Mouse (Mus musculus): ENCODE results near the gene Ssu2. TPM values are rescaled to one million over a fixed set of nuclear protein-coding genes. Genes with fewer than 3 reads are reported as not detected.
A peak's percentile ranks its signal among the peaks of the same experiment; 100 is the strongest.

Gene Ssu2
- total RNA-seq, 2 experiments from 2014 or later: 0.64 to 0.75 TPM

DNA sequence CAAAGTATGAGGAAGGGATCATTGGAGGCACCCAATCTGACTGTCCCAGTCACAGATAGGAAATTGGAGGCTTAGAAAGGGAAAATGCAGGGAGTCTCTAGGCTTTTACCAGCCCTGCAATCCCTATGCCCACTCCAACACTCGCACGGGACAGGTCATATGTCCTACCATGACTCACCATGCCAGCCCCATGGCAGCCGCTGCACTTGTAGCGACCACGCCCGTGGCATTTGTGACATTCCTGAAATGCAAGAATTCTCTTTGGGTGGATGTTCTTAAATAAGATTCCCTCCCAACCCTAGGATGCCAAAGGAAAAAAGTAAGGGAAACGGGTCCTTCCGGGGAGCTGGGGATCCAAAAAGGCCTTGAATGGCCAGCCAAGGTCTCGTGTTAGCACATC lies 8.8 kb downstream of the Ssu2 start:
- no peak for TF ChIP-seq CTCF (IDR thresholded peaks at IDR 0.05)
- H3K4me3 ChIP-seq: no peak overlapping the region
- no peak overlapping the region for H3K27ac ChIP-seq
- DNase-seq: peak; percentile 10
- intact Hi-C loops (cut with DNase I): no loop called here

- intact Hi-C loops (cut with DNase I): no loop called here
- DNase-seq: no peak
- no peak for TF ChIP-seq CTCF (IDR thresholded peaks at IDR 0.05)
These were observed 12.0 kb downstream of the Ssu2 start for GRCm38 (mm10) chr6:112375661-112376392.

DNA sequence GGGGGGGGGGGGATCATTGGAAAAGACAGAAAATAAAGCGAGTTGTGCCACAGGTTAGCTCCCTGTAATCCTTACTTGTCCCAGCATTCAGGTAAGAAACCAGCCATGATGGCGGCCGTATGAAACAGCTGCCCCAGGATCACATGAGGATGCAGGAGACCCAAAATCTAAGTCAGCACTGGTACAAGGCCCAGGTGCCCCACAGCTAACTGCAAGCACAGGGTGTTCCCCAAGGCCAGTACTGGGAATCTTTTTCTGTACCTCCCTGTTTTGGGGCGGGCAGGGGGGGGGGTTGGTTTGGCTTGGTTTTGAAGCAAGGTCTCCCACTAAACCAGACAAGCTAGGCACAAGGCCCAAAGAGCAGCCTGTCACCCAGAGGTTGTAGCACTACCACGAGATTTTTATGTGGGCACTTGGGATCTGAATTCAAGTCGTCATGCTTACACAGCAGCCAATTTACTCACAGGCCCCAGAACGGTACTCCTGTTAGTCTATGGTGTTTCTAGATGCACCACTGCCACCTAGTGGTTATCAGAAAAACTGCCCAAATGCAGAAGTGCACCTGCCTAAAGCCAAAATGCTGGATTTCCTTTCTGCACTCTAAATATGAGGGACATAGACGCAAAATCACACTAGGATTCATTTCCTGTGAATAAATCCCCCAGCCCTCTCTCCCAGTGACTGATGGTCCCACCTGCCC lies 13.8 kb downstream of the Ssu2 start:
- intact Hi-C loops (cut with DNase I): no loop called here
- TF ChIP-seq CTCF (IDR thresholded peaks at IDR 0.05): peak; percentile 83
- no peak overlapping the region for H3K27ac ChIP-seq
- no peak for DNase-seq
- no peak overlapping the region for H3K4me3 ChIP-seq

More at GRCm38 (mm10) chr6:112375661-112376392, 12.0 kb downstream of the Ssu2 start:
- Histone ChIP-seq H3K4me3 (no peak overlapping the region), H3K27ac (no peak overlapping the region)

GRCm38 (mm10) chr6:112365294-112365693 lies 22.5 kb downstream of the Ssu2 start:
- no peak overlapping the region for H3K4me3 ChIP-seq
- H3K27ac ChIP-seq: no peak overlapping the region
- no peak for DNase-seq
- intact Hi-C loops (cut with DNase I): loop anchor here (2.0 kb wide), 1 partner anchor 120 kb away; no protein-coding TSS in a partner anchor
- TF ChIP-seq CTCF (IDR thresholded peaks at IDR 0.05): no peak

DNA sequence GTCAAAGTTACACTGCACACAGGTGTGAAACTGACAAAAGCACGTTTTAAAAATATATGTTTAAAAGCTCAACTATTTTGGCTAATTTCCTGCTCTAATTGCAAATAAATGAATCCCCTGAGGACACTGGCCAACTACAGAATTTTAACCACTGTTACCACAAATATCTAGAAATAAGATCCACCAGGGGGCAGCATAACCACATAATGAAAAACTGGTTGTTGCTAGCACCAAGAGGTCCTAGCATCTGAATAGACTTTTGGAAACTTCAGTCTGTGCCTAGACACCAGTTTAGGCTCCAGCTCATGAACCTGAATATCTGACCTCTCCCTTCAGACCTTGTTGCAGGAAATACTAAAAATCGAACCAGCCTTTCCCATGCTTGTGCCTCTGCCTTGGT lies 23.2 kb downstream of the Ssu2 start:
- no peak for DNase-seq
- intact Hi-C loops (cut with DNase I): loop anchor here (2.0 kb wide), 1 partner anchor 120 kb away; no protein-coding TSS in a partner anchor
- no peak overlapping the region for H3K27ac ChIP-seq

GRCm38 (mm10) chr6:112362349-112362958 lies 25.4 kb downstream of the Ssu2 start:
- Histone ChIP-seq H3K27ac (no peak overlapping the region), H3K4me3 (no peak overlapping the region)
- intact Hi-C loops (cut with DNase I): loop anchor here (1.0 kb wide), 1 partner anchor 155 kb away; no protein-coding TSS in a partner anchor
- DNase-seq: peak; percentile 79
- peak; percentile 91 for TF ChIP-seq CTCF (IDR thresholded peaks at IDR 0.05)

More for the DNA sequence above, 23.2 kb downstream of the Ssu2 start:
- TF ChIP-seq CTCF (IDR thresholded peaks at IDR 0.05): peak; percentile 70
- no peak overlapping the region for H3K4me3 ChIP-seq

- no peak overlapping the region for H3K27ac ChIP-seq
- intact Hi-C loops (cut with DNase I): no loop called here
- H3K4me3 ChIP-seq: no peak overlapping the region
These were observed 27.1 kb downstream of the Ssu2 start for GRCm38 (mm10) chr6:112360676-112361075.

DNA sequence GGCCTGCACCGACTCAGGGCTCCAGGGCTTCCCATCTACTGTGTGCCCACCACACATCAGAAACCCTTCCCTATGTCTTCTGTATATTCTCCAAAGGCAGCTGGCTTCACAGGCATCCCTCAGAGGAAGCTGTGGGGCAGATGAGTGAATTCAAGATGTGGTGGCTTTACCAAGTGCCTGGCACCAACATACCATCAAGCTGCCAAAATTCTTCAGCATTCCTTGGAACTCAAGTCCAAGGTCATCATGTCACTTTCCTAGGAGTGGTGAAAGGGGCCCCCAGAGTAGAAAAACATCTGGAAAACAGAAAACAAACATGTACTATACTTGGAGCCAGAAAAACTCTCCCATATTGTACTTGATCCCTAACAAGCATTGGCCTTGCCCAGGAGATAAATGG lies 28.5 kb downstream of the Ssu2 start:
- TF ChIP-seq CTCF (IDR thresholded peaks at IDR 0.05): no peak
- DNase-seq: no peak
- H3K27ac ChIP-seq: no peak overlapping the region
- no peak overlapping the region for H3K4me3 ChIP-seq
- intact Hi-C loops (cut with DNase I): loop anchor here (5.0 kb wide), 1 partner anchor 87 kb away; the partner anchor contains the start of gene Lmcd1

More at GRCm38 (mm10) chr6:112360676-112361075, 27.1 kb downstream of the Ssu2 start:
- no peak for DNase-seq
- no peak for TF ChIP-seq CTCF (IDR thresholded peaks at IDR 0.05)

DNA sequence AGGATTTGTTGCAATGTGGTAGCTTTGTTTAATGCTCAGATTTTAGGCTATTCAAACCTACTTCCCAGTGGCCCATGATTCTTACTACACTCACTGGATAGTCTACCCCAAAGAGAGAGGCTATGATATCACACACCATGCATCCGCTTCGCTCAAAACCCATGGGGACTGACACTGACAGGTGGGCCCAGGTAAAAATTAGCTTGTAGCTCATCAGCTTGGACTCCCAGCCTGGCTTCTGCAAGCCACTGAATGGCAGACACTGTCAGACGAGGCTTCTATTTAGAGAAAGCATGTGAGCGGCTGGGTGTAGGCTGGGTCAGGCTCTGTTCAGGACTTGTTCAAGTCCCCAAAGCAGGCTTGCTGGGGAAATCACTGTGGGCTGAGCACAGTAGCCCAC lies 37.4 kb downstream of the Ssu2 start:
- no peak for TF ChIP-seq CTCF (IDR thresholded peaks at IDR 0.05)
- DNase-seq: peak; percentile 36
- H3K27ac ChIP-seq: peak overlapping the region; percentile 73
- intact Hi-C loops (cut with DNase I): no loop called here
- no peak overlapping the region for H3K4me3 ChIP-seq

- no peak for DNase-seq
- H3K27ac ChIP-seq: no peak overlapping the region
- no peak for TF ChIP-seq CTCF (IDR thresholded peaks at IDR 0.05)
- H3K4me3 ChIP-seq: no peak overlapping the region
- intact Hi-C loops (cut with DNase I): no loop called here
These were observed 48.8 kb downstream of the Ssu2 start for GRCm38 (mm10) chr6:112339016-112339415.

- Histone ChIP-seq H3K27ac (no peak overlapping the region), H3K4me3 (no peak overlapping the region)
- DNase-seq: no peak
- intact Hi-C loops (cut with DNase I): no loop called here
- no peak for TF ChIP-seq CTCF (IDR thresholded peaks at IDR 0.05)
These were observed 50.2 kb downstream of the Ssu2 start for GRCm38 (mm10) chr6:112337667-112338066.

GRCm38 (mm10) chr6:112333930-112334329 lies 53.9 kb downstream of the Ssu2 start:
- no peak overlapping the region for H3K27ac ChIP-seq
- DNase-seq: no peak
- TF ChIP-seq CTCF (IDR thresholded peaks at IDR 0.05): no peak
- no peak overlapping the region for H3K4me3 ChIP-seq
- intact Hi-C loops (cut with DNase I): no loop called here

DNA sequence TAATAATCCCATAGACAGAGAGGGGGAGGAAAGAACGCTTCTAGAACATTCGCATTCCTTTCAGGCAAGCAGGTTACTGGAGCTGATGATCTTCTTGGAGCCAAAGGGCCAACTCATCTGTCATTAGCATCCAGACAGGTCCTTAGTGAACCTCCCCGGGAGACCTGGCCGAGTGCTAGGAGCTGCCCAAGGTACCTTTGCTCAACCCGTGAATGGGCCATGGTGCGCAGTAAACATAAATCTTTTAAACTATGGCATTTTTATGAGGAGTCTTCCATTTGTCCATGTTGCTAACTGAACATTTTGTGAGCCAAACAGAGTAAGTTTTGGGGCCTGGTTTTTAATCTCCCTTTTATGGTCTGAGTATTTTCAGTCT lies 56.6 kb downstream of the Ssu2 start:
- H3K4me3 ChIP-seq: no peak overlapping the region
- intact Hi-C loops (cut with DNase I): no loop called here
- no peak for DNase-seq
- H3K27ac ChIP-seq: no peak overlapping the region
- TF ChIP-seq CTCF (IDR thresholded peaks at IDR 0.05): no peak
